Mouse (Mus musculus): Measurements from ENCODE around the gene Fam198b.

Gene Fam198b

DNA sequence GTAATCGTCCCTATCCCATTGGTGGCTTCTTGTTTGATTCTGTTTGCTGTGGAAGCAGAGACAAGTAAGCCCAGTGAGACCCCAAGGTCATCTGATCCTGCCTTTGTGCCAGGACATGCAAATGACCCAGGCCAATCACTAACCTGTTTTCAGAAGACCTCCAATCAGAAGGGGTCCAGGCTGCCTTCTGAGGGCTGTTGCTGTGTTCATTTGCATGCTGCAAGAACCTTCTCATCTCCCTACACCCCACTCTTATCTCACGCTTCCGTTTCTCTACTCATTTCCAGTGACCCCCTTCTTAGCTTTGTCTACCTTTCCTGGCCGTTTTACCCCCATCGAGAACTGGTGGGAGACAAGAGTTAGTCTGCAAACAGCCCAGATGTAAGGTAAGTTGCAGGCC lies at the start of gene Fam198b:
TSS of gene Fam198b (plus strand) at position 229 of the 400 bp plus-strand sequence.
- DNase-seq = no peak

DNA sequence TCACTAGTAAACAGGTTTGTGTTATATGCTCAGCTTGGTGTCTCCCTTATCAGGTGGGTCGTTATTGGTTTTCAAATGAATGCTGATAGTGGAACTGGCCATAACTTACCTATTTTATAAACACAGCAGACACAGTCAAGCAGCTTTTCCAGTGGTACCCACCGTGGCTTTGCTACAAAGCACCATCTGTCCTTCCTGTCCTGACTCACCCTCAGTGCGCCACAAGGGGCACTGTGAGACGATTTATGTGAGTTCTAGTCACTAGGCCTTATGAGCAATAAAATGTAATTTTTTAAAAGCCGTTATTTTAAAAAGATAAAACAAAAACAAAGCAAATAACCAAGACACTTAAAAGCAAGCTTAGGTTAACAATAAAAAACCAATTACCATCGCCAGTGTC lies 45.6 kb upstream of the Fam198b start:
- no peak for DNase-seq

DNA sequence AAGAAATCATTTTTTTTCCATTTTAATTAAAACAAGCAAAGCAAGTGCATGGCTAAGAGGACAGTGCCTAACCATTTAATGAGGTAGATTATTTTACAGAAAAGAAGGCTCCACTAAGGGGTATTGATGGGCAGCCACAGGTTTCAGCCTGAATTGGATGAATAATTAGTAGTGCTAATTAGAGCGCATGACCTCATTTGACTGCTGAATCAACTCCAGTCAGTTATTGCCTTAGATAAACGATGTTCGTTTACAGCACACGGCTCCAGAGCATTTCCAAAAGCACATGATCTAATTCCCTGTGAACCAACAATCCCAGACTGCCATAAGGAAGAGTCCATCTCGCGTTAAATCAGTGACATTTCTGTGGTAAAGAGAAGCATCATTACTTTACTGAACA lies 42.9 kb upstream of the Fam198b start:
- DNase-seq = no peak

DNA sequence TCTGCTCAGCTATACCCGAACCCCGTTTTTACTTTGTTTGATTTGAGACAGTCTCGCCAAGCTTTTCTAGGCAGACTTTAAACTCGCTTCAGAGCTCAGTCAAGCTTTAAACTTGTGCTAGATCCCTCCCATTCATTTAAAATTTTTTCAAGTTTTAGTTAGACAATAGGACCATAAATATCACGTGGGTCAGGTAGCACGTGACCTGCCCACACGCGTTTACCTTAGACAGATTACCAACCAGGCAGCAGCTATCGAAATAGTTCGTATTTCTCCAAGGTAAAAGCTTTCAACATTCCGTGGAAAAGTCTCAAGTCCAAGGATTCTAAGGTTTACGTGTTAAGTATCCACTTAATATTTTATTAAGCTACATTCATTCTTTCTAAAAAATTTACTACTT lies 42.2 kb upstream of the Fam198b start:
- peak; percentile 65 for DNase-seq

DNA sequence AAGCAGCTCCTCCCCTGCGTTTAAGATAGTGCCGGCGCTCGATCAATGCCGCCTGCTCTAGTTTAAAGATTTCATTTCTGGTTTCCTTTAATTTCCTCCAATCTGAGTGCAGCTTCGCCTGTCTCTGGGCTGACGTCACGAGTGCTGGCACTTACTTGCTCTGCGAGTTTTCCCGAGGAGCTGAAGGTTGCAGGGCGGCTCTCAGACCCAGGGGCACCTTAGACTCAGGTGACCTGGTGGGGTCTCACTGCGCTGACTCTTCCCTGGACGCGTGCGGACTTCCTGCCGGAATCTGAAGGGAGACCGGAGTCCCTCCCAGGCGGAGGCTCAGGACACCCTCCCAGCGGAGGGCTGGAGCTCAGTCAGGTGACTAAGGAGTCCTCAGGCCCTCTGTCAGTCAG lies 41.7 kb upstream of the Fam198b start:
- DNase-seq = peak; percentile 75

DNA sequence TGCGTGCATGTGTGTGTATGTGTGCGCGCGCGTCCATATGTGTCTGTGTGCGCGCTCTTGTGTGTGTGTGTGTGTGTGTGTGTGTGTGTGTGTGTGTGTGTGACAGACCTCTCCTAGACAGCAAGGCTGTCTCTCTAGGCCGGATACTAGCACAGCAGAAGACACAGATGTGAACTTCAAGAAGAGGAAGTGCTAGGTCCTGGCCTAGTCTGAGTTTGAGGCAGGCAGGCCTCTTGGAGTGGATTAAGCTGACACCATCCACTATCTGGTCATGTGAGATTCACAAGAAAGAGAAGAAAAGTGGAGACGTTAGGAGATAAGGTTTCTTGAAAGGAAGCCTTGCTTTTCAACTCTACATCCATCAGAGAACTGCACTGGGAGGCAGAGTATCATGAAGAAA lies 40.3 kb upstream of the Fam198b start:
- DNase-seq = no peak

DNA sequence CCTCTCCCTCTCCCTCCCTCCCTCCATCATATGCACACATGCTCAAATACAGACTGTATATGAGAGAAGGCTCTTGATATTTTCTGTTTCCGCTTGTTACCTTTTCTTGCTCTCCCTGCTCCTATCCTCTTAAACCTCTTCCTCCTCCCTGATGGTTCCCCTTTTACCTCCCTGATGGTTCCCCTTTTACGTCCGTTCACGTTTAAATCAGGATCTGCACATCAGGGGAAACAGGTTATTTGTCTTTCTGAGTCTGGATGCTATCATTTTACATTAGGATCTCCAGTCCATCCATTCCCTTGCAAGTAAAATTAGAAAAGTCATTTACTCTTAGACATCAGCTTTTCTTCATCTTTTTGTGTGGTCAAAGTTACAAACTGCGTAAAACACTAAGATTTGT lies 37.7 kb upstream of the Fam198b start:
- DNase-seq = no peak

DNA sequence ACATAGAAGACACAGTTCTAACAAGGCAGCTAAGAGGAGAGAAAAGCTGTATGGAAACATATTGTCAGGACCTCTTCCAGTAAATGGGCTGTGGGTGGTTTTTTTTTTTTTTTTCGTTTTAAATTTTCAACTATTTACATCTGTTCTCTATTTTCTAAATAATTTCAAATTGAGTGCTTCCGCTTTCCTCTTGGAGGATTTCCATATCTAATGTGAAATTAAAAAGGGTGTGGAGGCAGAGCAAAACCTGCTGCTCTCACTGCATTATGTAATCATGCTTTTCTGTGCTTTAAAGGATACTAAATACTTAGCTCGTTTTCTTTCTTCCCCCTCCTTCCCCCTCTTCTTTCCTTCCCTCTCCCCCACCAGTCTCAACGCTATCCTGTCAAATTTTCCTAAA lies 35.5 kb upstream of the Fam198b start:
- no peak for DNase-seq

DNA sequence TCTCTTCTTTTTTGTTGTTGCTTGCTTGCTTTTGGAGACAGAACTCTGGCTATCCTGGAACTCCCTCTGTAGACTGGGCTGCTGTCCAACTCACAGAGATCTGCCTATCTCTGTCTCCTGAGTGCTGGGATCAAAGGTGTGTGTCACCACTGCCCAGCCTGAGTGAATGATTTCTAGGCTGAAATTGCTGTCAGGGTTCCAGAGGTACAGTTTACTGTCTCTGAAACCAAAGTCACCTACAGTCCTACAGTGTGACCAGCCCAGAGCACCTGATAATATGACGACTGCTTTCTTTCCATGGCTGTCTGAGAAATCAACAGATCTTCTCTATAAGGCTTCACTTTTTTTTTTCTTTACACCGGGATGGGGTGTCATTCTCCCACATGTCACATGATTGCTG lies 34.7 kb upstream of the Fam198b start:
- DNase-seq = no peak

DNA sequence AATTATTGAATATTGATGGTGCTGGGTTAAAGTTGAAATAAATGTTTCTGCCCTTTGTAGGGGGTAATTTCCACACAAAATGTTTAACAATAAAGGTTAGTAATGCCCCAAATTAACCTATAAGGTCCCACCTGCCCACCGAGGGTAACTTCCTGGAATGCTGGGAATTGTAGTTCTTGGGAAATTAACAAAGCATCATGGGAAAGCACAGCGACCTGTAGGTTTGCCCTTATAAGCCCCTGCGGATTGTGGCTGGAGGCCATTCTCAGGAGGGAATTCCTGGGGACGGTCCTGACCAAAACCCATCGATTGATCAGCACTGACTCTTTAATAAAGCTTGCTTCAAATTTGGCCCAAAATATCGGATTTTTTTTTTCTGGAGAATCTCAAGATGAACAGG lies 33.7 kb upstream of the Fam198b start:
- DNase-seq = no peak

DNA sequence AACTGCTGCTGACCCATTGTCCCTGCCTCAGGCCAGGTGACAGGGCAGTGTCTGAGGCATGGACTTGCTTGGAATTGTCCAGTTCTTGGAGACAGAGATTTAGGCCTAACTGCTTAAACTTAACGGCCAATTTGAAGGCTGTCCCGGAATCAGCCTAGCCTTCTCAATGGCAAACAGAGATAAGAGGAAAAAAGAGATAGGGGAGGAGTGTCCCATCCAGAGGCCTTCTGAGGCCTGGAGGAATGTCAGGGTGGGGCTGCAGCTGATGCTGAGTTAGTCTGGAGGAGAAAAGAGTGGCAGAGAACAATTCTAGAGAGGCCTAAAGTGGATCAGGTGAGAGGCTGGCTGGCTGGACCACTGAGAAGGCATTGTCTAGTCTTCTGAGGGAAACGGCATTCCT lies 32.2 kb upstream of the Fam198b start:
- DNase-seq = no peak

DNA sequence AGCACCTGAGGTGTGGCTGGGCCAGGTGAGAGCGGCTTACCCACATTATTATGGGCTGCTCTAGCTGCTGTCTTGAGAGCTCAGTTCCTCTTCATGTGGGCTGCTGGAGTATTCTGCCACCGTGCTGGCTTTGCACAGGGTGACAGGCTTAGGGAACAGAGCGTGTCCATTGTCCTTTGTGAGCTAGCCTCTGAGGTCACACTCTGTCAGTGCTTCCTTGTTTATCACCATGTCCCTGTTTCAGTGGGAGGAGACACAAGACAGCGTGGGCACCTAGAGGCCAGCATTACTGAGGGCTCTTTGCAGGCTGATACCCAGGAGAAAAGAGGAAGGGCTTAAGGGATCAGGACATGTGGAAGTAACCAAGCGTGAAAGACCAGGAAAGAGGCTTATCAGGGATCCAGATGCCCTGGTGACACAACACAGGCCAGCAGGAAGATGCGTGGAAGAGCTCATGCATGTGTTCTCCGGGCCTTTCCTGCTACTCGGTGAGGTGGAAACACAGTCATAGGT lies 31.6 kb upstream of the Fam198b start, which contains the start of gene Tmem144:
TSS of gene Tmem144 (minus strand) at position 120 of the 513 bp plus-strand sequence.
- DNase-seq = no peak

DNA sequence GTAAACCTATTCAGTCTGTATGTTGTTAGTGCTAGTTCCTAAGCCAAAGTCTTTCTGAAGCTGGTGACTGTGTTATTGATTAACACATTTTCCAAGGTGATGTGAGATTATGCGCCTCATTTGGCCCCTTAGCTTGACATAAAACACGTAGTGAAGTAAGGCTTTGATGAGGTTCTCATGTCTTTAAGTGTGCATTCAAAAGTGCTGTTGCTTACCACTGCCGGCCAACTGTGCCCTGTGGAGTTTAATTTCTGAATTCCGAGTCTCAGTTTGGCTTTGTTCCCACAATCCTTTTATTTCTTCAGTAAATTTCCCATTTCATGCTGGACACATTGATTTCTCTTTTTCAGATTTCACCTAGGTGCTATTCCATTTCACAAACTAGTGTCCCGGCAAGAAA lies 26.6 kb upstream of the Fam198b start:
- DNase-seq = no peak

DNA sequence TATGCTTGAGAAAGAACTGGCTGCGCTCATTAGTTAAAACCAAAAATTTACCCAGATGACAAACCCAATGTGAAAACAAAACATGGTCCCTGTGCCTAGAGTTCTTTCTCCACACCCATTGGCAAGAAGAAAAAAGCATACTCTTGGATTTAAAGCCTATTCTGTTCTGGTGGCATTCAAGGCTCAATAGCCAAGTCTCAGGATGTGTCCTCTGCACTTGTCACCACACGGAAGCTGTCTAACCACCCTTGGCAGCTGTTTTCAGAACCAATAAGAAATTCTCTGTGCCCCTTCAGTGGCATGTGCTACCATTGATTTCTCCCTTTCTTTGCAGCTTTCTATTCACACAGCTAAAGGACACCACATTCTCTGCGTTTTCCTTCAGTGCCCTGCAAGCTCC lies 26.1 kb upstream of the Fam198b start:
- DNase-seq = no peak

DNA sequence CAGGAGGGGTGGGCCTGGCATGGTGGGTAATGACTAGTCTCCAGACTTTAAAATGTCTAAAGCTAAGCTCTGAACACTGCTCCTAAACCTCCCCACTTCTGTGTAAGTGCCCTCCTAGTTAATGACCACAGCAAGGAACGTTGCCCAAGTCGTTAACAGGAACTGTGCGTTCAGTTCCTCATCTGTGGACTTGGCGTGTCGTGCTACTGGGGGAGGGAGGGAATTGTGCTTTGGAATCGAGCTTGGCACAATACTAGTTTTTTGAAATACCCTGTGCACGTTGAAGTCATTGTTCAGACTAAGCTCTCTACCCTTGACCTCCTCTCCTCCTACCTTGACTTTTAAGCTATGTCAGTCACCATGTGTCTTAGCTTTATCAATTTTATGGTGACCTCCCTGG lies 19.5 kb upstream of the Fam198b start:
- DNase-seq = no peak

DNA sequence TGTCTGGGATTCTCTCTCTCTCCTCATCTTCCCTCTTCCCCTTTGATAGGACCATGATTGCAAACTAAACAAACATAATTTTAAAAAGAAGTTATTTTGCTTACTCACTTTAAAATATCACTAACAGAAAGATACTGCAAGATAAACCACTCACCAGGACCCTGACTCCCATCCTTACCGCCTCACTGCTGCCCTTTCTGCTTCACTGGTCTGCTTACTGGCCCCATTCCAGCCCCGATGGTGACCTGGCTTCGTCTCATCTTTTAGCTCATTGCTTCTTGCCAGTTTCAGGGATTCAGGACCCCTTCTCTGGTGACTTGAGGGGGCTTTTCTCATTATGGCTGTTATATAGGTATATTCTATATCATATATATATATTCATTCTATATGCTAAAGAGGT lies 18.2 kb upstream of the Fam198b start:
- no peak for DNase-seq

DNA sequence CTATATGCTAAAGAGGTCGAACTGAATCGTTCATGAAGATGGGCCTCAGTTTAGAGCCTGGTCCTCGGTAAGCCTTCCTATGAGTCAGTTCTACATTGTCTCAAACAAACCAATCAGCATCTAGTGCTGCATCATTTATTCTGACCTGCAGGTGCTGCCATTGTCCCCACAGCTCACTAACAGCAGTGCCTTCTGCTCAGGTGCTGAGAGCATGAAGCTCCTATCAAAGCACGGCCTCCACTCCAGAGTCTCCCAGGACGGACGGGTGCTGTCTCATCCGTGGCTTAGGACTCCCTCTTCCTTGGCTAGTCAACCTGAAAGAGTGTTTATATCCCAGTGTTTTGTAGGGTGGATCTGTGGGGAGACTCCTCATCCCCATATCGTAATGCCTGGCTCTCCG lies 17.8 kb upstream of the Fam198b start:
- DNase-seq = no peak

DNA sequence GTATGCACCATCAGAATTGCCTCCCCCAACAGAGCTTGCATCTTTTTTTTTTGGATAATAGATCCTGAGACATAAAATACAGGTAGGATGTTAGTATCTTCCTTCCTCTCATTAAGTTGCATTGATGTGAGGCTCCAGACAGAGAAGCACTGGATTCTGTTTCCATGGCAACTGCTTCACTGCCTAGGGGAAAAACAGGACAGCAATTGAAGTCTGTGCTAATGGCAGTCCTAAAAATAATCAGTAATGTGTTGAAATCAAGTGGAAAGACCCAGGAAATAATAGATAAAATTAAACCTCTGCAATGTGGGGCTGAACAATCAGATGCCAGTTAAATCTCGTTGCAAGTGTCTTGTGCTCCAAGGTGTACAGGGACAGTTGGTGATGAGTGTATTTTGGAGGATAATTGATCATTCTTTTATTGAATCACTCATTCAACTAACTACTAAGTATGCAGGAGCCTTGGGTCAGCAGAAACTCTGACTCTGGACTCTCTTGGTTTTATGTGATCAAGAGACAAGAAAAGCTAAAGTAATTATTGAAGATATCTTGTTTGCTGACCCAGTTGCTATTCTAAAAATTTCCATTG lies 17.1 kb upstream of the Fam198b start:
- DNase-seq = no peak

DNA sequence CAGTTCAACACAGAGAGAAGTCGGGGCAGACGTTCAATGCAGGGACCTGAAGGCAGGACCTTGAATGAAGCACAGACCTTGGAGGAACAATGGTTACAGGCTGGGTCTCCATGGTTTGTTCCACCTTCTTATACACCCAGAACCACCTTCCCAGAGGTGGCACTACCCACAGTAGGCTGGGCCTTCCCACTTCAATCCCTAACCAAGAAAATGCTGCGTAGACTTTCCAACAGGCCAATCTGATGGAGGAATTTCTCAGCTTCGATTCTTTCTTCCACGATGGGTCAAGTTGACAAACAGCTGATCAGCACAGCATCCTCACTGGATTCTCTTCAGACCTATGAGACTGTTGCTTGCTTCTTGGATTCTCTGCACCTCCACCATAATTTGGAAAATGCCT lies 8.9 kb upstream of the Fam198b start:
- no peak for DNase-seq

DNA sequence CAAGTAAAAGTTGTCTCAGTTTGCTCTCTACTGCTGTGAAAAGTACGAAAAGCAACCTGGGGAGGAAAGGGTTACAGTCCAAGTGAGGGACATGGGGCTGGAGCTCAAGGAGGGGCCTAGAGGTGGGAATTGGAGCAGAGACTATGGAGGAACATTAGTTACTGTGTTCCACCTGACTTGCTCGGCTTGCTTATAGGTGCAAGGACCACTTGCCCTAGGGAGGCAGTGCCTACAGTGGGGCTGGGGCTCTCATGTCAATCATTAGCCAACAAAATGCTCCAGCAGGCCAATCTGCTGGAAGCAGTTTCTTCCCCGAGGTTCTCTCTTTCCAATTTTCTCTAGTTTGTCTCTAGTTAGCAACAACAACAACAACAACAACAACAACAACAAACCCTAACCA lies 6.0 kb upstream of the Fam198b start:
- no peak for DNase-seq

DNA sequence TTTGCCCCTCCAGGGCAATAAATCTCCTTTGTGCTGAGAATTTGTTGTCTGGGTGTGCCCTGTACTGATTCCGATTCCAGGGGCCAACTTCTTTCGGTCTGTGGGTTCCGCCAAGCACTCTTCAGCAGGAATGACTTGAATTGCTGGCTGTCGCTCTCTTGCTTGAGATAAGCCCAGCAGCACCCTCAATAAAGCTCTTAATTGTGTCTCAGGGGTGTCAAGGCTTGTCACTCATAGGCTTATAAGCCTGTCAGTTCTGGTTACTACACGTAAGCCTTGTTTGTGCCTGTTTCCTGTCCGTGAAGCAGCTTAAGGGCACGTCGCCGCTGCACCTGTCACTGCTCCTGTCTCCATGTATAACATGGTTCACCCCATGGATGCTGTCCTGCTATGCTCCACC lies 5.1 kb upstream of the Fam198b start:
- DNase-seq = no peak

DNA sequence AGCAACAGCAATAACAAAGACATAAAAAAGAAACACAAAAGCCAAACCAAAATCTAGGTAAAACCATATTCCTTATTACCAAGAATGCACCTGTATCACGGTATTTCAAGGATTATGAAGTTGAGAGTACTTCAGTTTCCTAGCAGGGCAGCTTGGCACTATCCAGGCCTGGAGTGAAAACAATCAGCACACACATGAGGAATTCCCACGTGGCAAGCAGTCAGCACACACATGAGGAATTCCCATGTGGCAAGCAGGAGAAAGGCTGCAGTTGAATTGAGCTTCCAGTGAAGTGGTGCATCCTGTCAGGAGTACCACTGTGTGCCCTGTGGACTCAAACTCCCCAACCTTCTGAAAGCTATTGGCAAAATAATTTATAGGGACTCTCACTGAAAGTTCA lies 2.7 kb upstream of the Fam198b start:
- DNase-seq = no peak

DNA sequence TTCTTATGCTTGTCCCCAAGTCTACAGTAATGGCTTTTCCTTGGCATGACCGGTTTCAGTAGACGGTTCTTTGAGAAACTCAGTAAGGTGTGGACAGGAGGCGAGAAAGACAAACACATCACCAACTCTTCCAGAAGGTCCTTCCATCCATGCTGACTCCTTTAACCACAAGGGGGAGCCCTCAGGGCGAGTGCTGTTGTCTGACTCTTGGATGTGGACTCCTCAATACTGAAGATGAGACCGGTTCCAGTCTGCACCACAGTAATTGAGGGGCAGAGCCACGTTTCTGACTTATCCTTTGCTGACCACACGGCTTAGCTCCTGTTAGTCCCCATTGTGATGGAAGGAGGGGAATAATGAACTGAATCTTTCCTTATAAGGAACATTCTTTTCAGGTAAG lies 1.2 kb upstream of the Fam198b start:
- DNase-seq = peak; percentile 52

DNA sequence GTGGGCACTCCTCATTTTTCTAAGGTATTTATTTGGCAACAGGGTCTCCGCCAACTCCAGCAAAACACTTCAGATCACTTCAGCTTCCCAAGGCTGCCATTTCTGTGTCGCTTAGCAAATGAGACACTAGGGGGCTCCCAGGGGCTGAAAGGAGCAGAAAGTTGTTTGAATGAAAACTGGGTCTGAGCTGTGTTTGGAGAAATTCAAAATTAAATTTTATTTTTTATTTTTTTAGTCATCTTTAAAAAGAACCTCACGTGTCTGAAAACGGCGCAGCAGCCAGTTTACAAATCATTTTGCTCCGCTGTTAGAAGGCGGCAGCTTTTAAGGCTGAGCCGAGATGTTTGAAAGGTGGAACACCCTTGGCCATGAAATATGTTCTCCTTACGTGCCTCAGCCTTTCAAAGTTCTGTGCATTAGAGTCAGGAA lies 442 bp downstream of the Fam198b start:
- no peak for DNase-seq

DNA sequence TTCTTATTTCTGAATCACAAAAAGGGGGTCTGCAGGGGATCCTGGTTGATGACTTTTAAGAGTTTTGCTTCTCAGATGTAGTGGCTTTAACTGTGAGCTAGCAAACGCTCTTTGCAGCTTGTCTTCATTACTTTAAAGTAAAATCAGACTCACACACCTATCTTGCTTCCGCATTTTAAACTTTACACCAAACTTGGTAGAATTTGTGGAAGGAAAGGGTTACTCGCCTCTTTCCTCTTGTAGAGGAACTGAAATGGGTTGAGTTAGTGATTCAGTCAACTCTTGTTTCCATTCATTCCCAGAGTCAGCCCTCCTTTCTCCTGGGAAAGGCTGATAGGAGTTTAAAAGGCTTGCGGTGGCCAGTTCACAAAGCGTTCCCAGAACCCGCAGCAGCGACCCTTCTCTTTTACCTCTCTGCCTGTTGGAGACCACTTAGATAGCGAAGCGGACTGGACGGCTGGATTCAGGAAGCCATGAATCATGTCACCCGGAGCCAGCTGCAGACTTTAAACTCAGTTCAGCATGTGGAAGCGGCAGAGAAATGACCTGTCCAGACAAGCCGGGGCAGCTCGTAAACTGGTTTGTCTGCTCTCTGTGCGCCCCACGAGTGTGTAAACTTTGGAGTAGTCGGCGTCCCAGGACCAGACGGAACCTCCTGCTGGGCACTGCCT lies 1.5 kb downstream of the Fam198b start:
- no peak for DNase-seq

All from cerebellum, adult 9-10 months (tissue).